Mouse (Mus musculus) olfactory bulb, adult 2 months (tissue): ENCODE measurements around the gene Snd1.

Experiments
- CTCF ChIP-seq: fragments of 200-500 bp; IDR thresholded peaks from 2 replicates; pipeline ENCODE4 v1.5.1; 2012; ENCODE audit warnings: low read depth, mild to moderate bottlenecking, low read length, moderate library complexity; ENCODE audit not compliant: insufficient read depth
- POLR2A ChIP-seq: fragments of 200-500 bp; IDR thresholded peaks from 2 replicates; pipeline ENCODE4 v1.6.1; 2012; ENCODE audit warnings: mild to moderate bottlenecking, low read depth, low read length, moderate library complexity; ENCODE audit not compliant: insufficient read depth

- TF ChIP-seq CTCF (no peak), POLR2A (0 out of 2 replicates have a peak, but pooled peaks have one; percentile 23)
These were observed 357.2 kb downstream of the Snd1 start for GRCm38 (mm10) chr6:28831854-28832750.
